Mouse (Mus musculus): ENCODE data around the gene Podxl2.

GRCm38 (mm10) chr6:88915510-88915909 is 40.7 kb upstream of the Podxl2 start:
- TF ChIP-seq CTCF (conservative IDR thresholded peaks at IDR 0.05; ENCODE audit: insufficient read depth, insufficient read length, low read depth, low read length), result no peak
- TF ChIP-seq POLR2A (IDR thresholded peaks at IDR 0.05; ENCODE audit: low read depth, low read length), result no peak

All from kidney, adult 2 months (tissue).